Mouse (Mus musculus): ENCODE measurements around the gene Dbnl. TPM values are rescaled to one million over a fixed set of nuclear protein-coding genes. Genes with fewer than 3 reads are reported as not detected.

Gene Dbnl
- polyA plus RNA-seq, 1 experiment = 52.5 TPM

- H3K27ac ChIP-seq (ENCODE audit: insufficient read depth, low read depth, low read length) = no peak overlapping the region
- no peaks in the 10 kb centered on the region for H3K36me3 ChIP-seq (ENCODE audit: control insufficient read depth, insufficient read depth, low read length)
- DNase-seq = no peak
- H3K27me3 ChIP-seq (replicated peaks; ENCODE audit: control insufficient read depth, insufficient read depth, low read length) = no peaks in the 10 kb centered on the region
- H3K4me1 ChIP-seq (ENCODE audit: control insufficient read depth, insufficient read depth, low read length) = 0 out of 2 replicates have a peak, but pooled peaks cover under 1% of the 10 kb centered on the region
- WGBS = 93% methylated on average over 7 of the region's 7 CpGs
- TF ChIP-seq POLR2A (IDR thresholded peaks at IDR 0.05; ENCODE audit: low read depth, low read length) = no peak
- H3K4me3 ChIP-seq (ENCODE audit: insufficient read depth, low read depth, low read length) = no peak overlapping the region
Measured at GRCm38 (mm10) chr11:5795706-5796105, 7.4 kb downstream of the Dbnl start.

DNA sequence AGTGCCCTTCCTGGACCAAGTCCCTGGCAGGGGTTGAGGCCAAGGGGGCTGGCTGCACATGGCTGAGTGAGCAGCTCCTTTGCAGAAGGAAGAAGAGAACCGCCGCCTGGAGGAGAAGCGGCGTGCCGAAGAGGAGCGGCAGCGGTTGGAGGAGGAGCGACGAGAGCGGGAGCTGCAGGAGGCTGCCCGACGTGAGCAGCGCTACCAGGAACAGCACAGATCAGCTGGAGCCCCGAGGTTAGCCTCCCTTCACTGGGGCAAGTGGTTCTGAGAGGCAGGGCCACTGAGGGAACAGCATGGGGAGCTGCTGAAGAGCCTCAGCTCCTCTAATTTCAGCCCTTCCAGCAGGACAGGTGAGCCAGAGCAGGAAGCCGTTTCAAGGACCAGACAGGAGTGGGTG, 8.7 kb downstream of the Dbnl start:
- TF ChIP-seq POLR2A (IDR thresholded peaks at IDR 0.05; ENCODE audit: low read depth, low read length) (no peak), CTCF (conservative IDR thresholded peaks at IDR 0.05; ENCODE audit: insufficient read depth, insufficient read length, low read depth, low read length) (no peak)
- 0 out of 2 replicates have a peak, but pooled peaks cover 4% of the 10 kb centered on the region for H3K4me1 ChIP-seq (ENCODE audit: control insufficient read depth, insufficient read depth, low read length)
- DNase-seq = no peak
- H3K36me3 ChIP-seq (ENCODE audit: control insufficient read depth, insufficient read depth, low read length) = no peaks in the 10 kb centered on the region
- no peak overlapping the region for H3K4me3 ChIP-seq (ENCODE audit: insufficient read depth, low read depth, low read length)
- H3K27me3 ChIP-seq (replicated peaks; ENCODE audit: control insufficient read depth, insufficient read depth, low read length) = no peaks in the 10 kb centered on the region
- H3K27ac ChIP-seq (ENCODE audit: insufficient read depth, low read depth, low read length) = no peak overlapping the region
- WGBS = 74% methylated on average over 15 of the region's 15 CpGs

DNA sequence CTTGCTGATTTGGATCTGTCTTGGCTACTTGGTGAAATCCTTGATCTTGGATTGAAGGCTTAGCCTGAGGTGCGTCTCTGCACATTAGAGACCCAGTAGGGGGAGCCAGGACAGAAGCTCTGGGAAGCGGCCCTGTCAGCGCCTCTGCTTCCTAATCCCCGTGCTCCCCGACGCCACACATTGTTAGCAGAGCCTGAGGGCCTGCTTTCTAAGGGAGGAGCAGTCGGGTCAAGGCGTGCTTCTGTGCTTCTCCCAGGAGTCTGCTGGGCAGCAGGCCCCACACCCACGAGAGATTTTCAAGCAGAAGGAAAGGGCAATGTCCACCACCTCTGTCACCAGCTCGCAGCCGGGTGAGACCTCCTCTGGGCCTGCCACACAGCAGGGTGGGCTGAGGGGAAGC, 9.1 kb downstream of the Dbnl start:
- H3K4me1 ChIP-seq (ENCODE audit: control insufficient read depth, insufficient read depth, low read length) = 0 out of 2 replicates have a peak, but pooled peaks cover 4% of the 10 kb centered on the region
- no peak for DNase-seq
- H3K27ac ChIP-seq (ENCODE audit: insufficient read depth, low read depth, low read length) = no peak overlapping the region
- WGBS = 56% methylated on average over 11 of the region's 11 CpGs
- no peaks in the 10 kb centered on the region for H3K27me3 ChIP-seq (replicated peaks; ENCODE audit: control insufficient read depth, insufficient read depth, low read length)
- TF ChIP-seq CTCF (conservative IDR thresholded peaks at IDR 0.05; ENCODE audit: insufficient read depth, insufficient read length, low read depth, low read length) = no peak
- TF ChIP-seq POLR2A (IDR thresholded peaks at IDR 0.05; ENCODE audit: low read depth, low read length) = no peak
- H3K36me3 ChIP-seq (ENCODE audit: control insufficient read depth, insufficient read depth, low read length) = no peaks in the 10 kb centered on the region
- no peak overlapping the region for H3K4me3 ChIP-seq (ENCODE audit: insufficient read depth, low read depth, low read length)

GRCm38 (mm10) chr11:5797928-5798327, 9.6 kb downstream of the Dbnl start:
- Histone ChIP-seq H3K27me3 (replicated peaks; ENCODE audit: control insufficient read depth, insufficient read depth, low read length) (no peaks in the 10 kb centered on the region), H3K4me3 (ENCODE audit: insufficient read depth, low read depth, low read length) (no peak overlapping the region), H3K27ac (ENCODE audit: insufficient read depth, low read depth, low read length) (no peak overlapping the region), H3K36me3 (ENCODE audit: control insufficient read depth, insufficient read depth, low read length) (no peaks in the 10 kb centered on the region), H3K4me1 (ENCODE audit: control insufficient read depth, insufficient read depth, low read length) (0 out of 2 replicates have a peak, but pooled peaks cover 4% of the 10 kb centered on the region)
- 66% methylated on average over 5 of the region's 5 CpGs for WGBS
- TF ChIP-seq POLR2A (IDR thresholded peaks at IDR 0.05; ENCODE audit: low read depth, low read length) (no peak), CTCF (conservative IDR thresholded peaks at IDR 0.05; ENCODE audit: insufficient read depth, insufficient read length, low read depth, low read length) (no peak)
- DNase-seq = no peak

DNA sequence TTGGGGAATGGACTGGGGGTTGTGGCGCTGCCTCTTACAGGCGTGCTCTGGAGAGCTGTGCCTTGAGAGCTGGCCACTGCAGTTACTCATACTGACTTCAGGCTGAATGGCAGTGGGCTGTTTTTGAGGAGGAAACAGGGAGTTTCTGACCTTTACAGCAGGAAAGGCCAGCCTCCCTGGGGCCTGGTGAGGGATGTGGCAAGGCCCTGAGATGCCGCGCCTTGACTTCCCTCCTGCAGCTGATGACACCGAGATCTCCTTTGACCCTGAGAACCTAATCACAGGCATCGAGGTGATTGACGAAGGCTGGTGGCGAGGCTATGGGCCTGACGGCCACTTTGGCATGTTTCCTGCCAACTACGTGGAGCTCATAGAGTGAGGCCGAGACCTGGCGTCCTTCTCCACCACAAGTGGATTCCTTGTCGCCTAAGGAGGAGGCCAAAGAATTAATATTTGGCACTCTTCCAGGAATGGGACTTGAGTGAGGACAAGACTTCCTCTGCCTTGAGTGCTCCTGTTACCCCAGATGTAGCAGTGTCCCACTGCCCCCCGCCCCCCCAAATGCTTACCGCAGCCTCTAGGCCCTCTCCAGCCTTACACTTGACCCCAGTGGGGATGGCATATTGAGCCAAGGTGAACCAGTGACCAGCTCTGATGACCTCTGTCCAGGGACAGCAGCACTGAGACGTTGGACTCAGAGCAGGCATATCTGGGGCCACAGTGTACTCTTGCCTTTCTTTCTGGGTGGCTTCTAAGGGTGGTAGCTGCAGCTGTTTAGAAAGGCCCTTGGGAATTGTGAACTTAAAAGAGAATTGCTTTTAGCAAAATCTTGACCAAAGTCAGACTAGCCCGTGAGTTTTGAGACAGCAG, 11.6 kb downstream of the Dbnl start:
- H3K27me3 ChIP-seq (replicated peaks; ENCODE audit: control insufficient read depth, insufficient read depth, low read length) = no peaks in the 10 kb centered on the region
- TF ChIP-seq POLR2A (IDR thresholded peaks at IDR 0.05; ENCODE audit: low read depth, low read length) (no peak), CTCF (conservative IDR thresholded peaks at IDR 0.05; ENCODE audit: insufficient read depth, insufficient read length, low read depth, low read length) (no peak)
- 62% methylated on average over 17 of the region's 17 CpGs for WGBS
- no peaks in the 10 kb centered on the region for H3K36me3 ChIP-seq (ENCODE audit: control insufficient read depth, insufficient read depth, low read length)
- H3K4me3 ChIP-seq (ENCODE audit: insufficient read depth, low read depth, low read length) = no peak overlapping the region
- H3K4me1 ChIP-seq (ENCODE audit: control insufficient read depth, insufficient read depth, low read length) = 0 out of 2 replicates have a peak, but pooled peaks cover 4% of the 10 kb centered on the region
- H3K27ac ChIP-seq (ENCODE audit: insufficient read depth, low read depth, low read length) = no peak overlapping the region
- peak; percentile 15 for DNase-seq

GRCm38 (mm10) chr11:5801511-5801910, 13.2 kb downstream of the Dbnl start:
- 94% methylated on average over 16 of the region's 16 CpGs for WGBS
- H3K4me1 ChIP-seq (ENCODE audit: control insufficient read depth, insufficient read depth, low read length) = 0 out of 2 replicates have a peak, but pooled peaks cover 4% of the 10 kb centered on the region
- no peak overlapping the region for H3K27ac ChIP-seq (ENCODE audit: insufficient read depth, low read depth, low read length)
- peak overlapping the region; percentile 5; the same call in 1 of the 2 replicates for H3K4me3 ChIP-seq (ENCODE audit: insufficient read depth, low read depth, low read length)
- DNase-seq = no peak
- no peaks in the 10 kb centered on the region for H3K36me3 ChIP-seq (ENCODE audit: control insufficient read depth, insufficient read depth, low read length)
- no peak for TF ChIP-seq CTCF (conservative IDR thresholded peaks at IDR 0.05; ENCODE audit: insufficient read depth, insufficient read length, low read depth, low read length)
- no peak for TF ChIP-seq POLR2A (IDR thresholded peaks at IDR 0.05; ENCODE audit: low read depth, low read length)
- no peaks in the 10 kb centered on the region for H3K27me3 ChIP-seq (replicated peaks; ENCODE audit: control insufficient read depth, insufficient read depth, low read length)

DNA sequence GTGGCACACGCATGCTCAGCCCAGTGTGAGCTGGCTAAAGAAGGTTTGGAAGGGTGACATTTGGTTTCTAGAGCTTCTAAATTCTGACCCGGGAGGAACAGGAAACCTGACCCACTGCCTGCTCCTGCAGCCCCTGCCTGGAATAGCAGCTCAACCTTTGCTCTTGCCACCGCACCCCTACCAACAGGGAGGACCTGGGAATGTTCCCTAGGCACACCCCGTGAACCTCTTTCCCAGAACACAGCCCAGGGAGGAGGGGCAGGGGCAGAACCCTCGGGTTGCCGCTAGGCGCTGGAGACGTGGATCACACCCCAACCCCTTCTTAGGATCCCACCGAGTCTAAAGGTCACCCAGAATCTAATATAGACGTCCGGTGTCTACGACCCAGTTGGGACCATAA, 13.7 kb downstream of the Dbnl start:
- TF ChIP-seq POLR2A (IDR thresholded peaks at IDR 0.05; ENCODE audit: low read depth, low read length) (no peak), CTCF (conservative IDR thresholded peaks at IDR 0.05; ENCODE audit: insufficient read depth, insufficient read length, low read depth, low read length) (no peak)
- 38% methylated on average over 12 of the region's 12 CpGs for WGBS
- Histone ChIP-seq H3K4me1 (ENCODE audit: control insufficient read depth, insufficient read depth, low read length) (0 out of 2 replicates have a peak, but pooled peaks cover 4% of the 10 kb centered on the region), H3K27me3 (replicated peaks; ENCODE audit: control insufficient read depth, insufficient read depth, low read length) (no peaks in the 10 kb centered on the region), H3K36me3 (ENCODE audit: control insufficient read depth, insufficient read depth, low read length) (no peaks in the 10 kb centered on the region), H3K4me3 (ENCODE audit: insufficient read depth, low read depth, low read length) (peak overlapping the region; percentile 5), H3K27ac (ENCODE audit: insufficient read depth, low read depth, low read length) (peak overlapping the region; percentile 54)
- no peak for DNase-seq

Measured in kidney, adult 2 months (tissue).